Mouse (Mus musculus): ENCODE results near the gene Dbp.

DNA sequence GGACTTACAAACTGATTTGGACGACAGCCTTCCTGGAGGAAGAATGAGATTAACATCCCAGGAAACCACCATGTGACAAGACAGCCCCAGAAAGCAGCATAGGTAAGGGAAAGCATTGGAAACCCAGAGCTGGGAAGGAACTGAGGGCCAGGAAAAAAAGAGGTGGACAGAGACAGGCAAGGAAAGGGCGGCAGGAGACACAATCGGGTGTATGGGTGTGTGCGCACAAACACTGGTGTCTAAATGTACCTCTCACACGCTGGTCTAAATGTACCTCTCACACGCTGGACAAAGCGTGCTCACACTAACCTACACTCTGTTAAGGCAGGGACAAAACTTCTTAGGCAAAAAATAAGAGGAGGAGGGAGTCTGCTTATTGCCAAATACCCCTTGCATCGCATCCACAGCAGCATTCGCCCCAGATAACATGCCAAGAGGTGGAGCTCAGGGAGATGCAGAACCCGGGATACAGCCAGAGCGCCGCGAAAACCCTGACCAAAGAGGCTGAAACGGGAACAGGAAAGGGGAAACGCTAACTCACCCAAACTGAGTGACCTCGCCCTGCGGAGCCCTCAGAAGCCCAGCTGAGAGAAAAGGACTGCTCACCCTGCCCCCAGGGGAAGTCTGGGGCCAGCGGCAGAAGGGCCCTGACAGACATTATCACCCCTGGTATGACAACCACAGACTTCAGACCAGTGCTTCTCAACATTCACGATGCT, 11.0 kb downstream of the Dbp start:
- TF ChIP-seq CTCF (IDR thresholded peaks at IDR 0.05; ENCODE audit: low read depth, low read length) (no peak), POLR2A (IDR thresholded peaks at IDR 0.05; ENCODE audit: borderline replicate concordance, low read depth, low read length) (no peak)
